Comparison of ENCODE assay signal across 13 mouse cellular contexts in the genomic region with DNA sequence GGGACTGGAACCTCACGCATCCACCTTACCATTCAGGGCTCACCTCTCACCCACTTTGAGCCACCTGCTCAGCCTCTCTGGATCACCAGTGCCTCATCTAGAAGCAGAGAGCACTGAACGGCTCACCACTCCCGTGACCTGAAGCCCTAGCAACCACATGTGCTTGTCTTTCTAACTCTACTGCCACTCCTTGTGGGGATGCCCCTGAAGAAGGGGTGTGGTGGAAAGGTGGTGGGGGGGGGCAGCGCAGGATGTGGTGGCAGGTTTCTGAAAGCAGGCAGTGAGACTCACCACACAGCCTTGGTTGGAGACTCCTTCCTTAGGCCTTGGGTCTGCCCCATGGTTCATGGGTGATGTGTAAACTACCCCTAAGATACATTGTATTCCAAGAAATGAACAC.
DNase-seq lines count a peak whose midpoint lies in the region; ATAC-seq lines count a peak whose summit lies in the region.
"Had no signal": no experiment of that assay in that cellular context is flagged by ENCODE, and none has a peak within 500 bp of the region (broad histone marks: within the 10 kb centered on the region; RNA-seq: fewer than 3 reads in every experiment).

No protein-coding gene starts in this region.

- peak; percentile 26 to 29 for DNase-seq in spleen, adult 18-20 months
- DNase-seq in spleen, adult 12 weeks (ENCODE audit: low spot score): no peak
- peak; percentile 58 to 68 for DNase-seq in CD8-positive naive resting alpha-beta T cell, adult 2 months (ENCODE audit: low read depth in 2 of 2, low spot score in 2 of 2)
- peak; percentile 49 for DNase-seq in thymus, postnatal 25 days
- no peak for DNase-seq in cerebellum, postnatal 14 days
- no peak for DNase-seq in urinary bladder, postnatal 36 days (ENCODE audit: low spot score in 2 of 2)
- DNase-seq: cerebellum, adult 18-20 months; kidney, adult 2 months; kidney, postnatal 4 days; left cerebral cortex, postnatal 4 days; lung, postnatal 14 days had no signal

- peak; percentile 70 for ATAC-seq in monocyte, adult 5-6 weeks (replicated peaks; ENCODE audit: insufficient number of reproducible peaks, low FRiP score, low TSS enrichment, poor library complexity, severe bottlenecking)
- ATAC-seq: liver, embryonic 12.5 days had no signal

Comparison
In these comparisons a context has a peak if more than half of its experiments do, and no peak if none do; other contexts are left out.
1. DNase-seq: peak in spleen, adult 18-20 months (2 of 2), CD8-positive naive resting alpha-beta T cell, adult 2 months (2 of 2) and thymus, postnatal 25 days (single experiment); none in spleen, adult 12 weeks (single experiment), cerebellum, postnatal 14 days (0 of 2) and urinary bladder, postnatal 36 days (0 of 2).